Comparison of ENCODE assay signal across 9 mouse cellular contexts in genomic region chr6:127870345-127871324, GRCm38 (mm10). TPM values are rescaled to one million over a fixed set of nuclear protein-coding genes. Genes with fewer than 3 reads are reported as not detected.
DNase-seq lines count a peak whose midpoint lies in the region; ATAC-seq and TF ChIP-seq lines count a peak whose summit lies in the region.
"Had no signal": no experiment of that assay in that cellular context is flagged by ENCODE, and none has a peak within 500 bp of the region (broad histone marks: within the 10 kb centered on the region; RNA-seq: fewer than 3 reads in every experiment).

No protein-coding gene starts in this region.

- peak; percentile 80 for ATAC-seq in kidney, embryonic 14.5 days (ENCODE audit: low FRiP score, low TSS enrichment)
- peak; percentile 77 for ATAC-seq in lung, postnatal 0 days

- peak; percentile 61; the same call in 1 of the 2 replicates for TF ChIP-seq EP300 in lung, postnatal 0 days (IDR thresholded peaks at IDR 0.05)

- no peaks in the 10 kb centered on the region for H3K27me3 ChIP-seq in kidney, embryonic 14.5 days (ENCODE audit: control insufficient read depth, insufficient read depth, low read length)
- no peaks in the 10 kb centered on the region for H3K27me3 ChIP-seq in lung, postnatal 0 days (replicated peaks; ENCODE audit: insufficient read depth, low read length)

- no peaks in the 10 kb centered on the region for H3K36me3 ChIP-seq in kidney, embryonic 14.5 days (ENCODE audit: control insufficient read depth, insufficient read depth, low read length)
- no peaks in the 10 kb centered on the region for H3K36me3 ChIP-seq in lung, postnatal 0 days (ENCODE audit: insufficient read depth, low read length)

- H3K4me2 ChIP-seq in kidney, embryonic 14.5 days (replicated peaks; ENCODE audit: low read depth, low read length), result no peak overlapping the region
- no peak overlapping the region for H3K4me2 ChIP-seq in lung, postnatal 0 days (replicated peaks; ENCODE audit: low read depth, low read length)

- 48% methylated on average over 12 of the region's 12 CpGs for WGBS in kidney, embryonic 14.5 days
- WGBS in lung, postnatal 0 days, result 59% methylated on average over 12 of the region's 12 CpGs

- no peaks in the 10 kb centered on the region for H3K9me3 ChIP-seq in kidney, embryonic 14.5 days (ENCODE audit: control insufficient read depth, low read length)
- H3K9me3 ChIP-seq in lung, postnatal 0 days (ENCODE audit: low read length), result no peaks in the 10 kb centered on the region

- peaks cover 3% of the 10 kb centered on the region; the same call in 1 of the 2 replicates for H3K4me1 ChIP-seq in kidney, embryonic 14.5 days (ENCODE audit: control insufficient read depth, insufficient read depth, low read length)
- no peaks in the 10 kb centered on the region for H3K4me1 ChIP-seq in lung, postnatal 0 days (ENCODE audit: insufficient read depth, low read depth, low read length)

- no peak overlapping the region for H3K4me3 ChIP-seq in kidney, embryonic 14.5 days (ENCODE audit: low read length)
- H3K4me3 ChIP-seq in lung, postnatal 0 days (ENCODE audit: low read depth, low read length), result no peak overlapping the region

- DNase-seq in kidney, adult 8-10 months, result no peak
- peak; percentile 71 for DNase-seq in R1 (ENCODE audit: low read depth, low spot score)
- peak; percentile 91 for DNase-seq in forelimb bud, embryonic 11.5 days (ENCODE audit: low read depth, low spot score)
- DNase-seq in lung, postnatal 0 days (ENCODE audit: low spot score), result peak; percentile 67
- no peak for DNase-seq in layer of hippocampus, adult 18-20 months (ENCODE audit: low spot score in 2 of 2)
- DNase-seq in cerebellum, adult 11 months, result no peak
- no peak for DNase-seq in kidney, postnatal 36 days

- peak; percentile 32; the same call in 1 of the 2 replicates for TF ChIP-seq CTCF in lung, postnatal 0 days (IDR thresholded peaks at IDR 0.05)

- peak overlapping the region; percentile 65 for H3K27ac ChIP-seq in kidney, embryonic 14.5 days (ENCODE audit: low read depth, low read length)
- H3K27ac ChIP-seq in lung, postnatal 0 days (ENCODE audit: low read length), result no peak overlapping the region

- H3K9ac ChIP-seq in kidney, embryonic 14.5 days (ENCODE audit: low read depth, low read length), result no peak overlapping the region
- no peak overlapping the region for H3K9ac ChIP-seq in lung, postnatal 0 days (replicated peaks; ENCODE audit: low read depth)

RNA-seq across cellular contexts. Expression of gene Tspan11, which starts 16.8 kb away (rescaled TPM):
- 5.0 and 5.8 TPM in 2 replicates for polyA plus RNA-seq in kidney, embryonic 14.5 days (2014; fragmentation: Nextera tagmentation; extraction: Ambion mirVana)
- 45.0 and 64.3 TPM in 2 replicates for polyA plus RNA-seq in lung, postnatal 0 days (2015; fragmentation: Nextera tagmentation; extraction: Ambion mirVana)
- total RNA-seq in layer of hippocampus, adult 18-20 months (2021), result 1 to 10 TPM; 1.3 to 1.5 TPM
- total RNA-seq: common myeloid progenitor, adult 5-6 weeks had no signal

Comparison
In these comparisons a context has a peak if more than half of its experiments do, and no peak if none do; other contexts are left out.
1. DNase-seq: peak in R1 (single experiment), forelimb bud, embryonic 11.5 days (single experiment) and lung, postnatal 0 days (single experiment); none in kidney, adult 8-10 months (0 of 2), layer of hippocampus, adult 18-20 months (0 of 2), cerebellum, adult 11 months (single experiment) and kidney, postnatal 36 days (0 of 2).